Mouse (Mus musculus) heart, postnatal 0 days (tissue): ENCODE measurements around the gene Tcf7.

ENCODE experiments used
- CTCF ChIP-seq: IDR thresholded peaks from 2 replicates; pipeline ENCODE4 v1.5.1; 2016; ENCODE audit warnings: antibody characterized with exemption, control low read depth, low read depth
- EP300 ChIP-seq: IDR thresholded peaks from 2 replicates; pipeline ENCODE4 v1.6.1; 2016; ENCODE audit warnings: antibody characterized with exemption, low read depth

GRCm38 (mm10) chr11:52277433-52278150 lies 5.2 kb downstream of the Tcf7 start:
- TF ChIP-seq CTCF (no peak), EP300 (no peak)
